Mouse (Mus musculus) myocyte (in vitro differentiated cells): ENCODE measurements around the gene Fut4.

ENCODE experiments used
- MYOG ChIP-seq, 3 experiments: IDR thresholded peaks; one replicate each; pipeline ENCODE4 v1.6.1; 2011; ENCODE audit warnings: control low read depth in 2 of 3, low read depth in 2 of 3, mild to moderate bottlenecking in 2 of 3; ENCODE audit not compliant: insufficient read length in 2 of 3, control insufficient read depth in 1 of 3, insufficient read depth in 1 of 3
- POLR2A ChIP-seq: IDR thresholded peaks from one replicate; pipeline ENCODE4 v1.6.1; 2011; ENCODE audit warnings: low read depth, mild to moderate bottlenecking, control low read depth, moderate library complexity; ENCODE audit not compliant: insufficient read length
- POLR2AphosphoS2 ChIP-seq: IDR thresholded peaks from one replicate; pipeline ENCODE4 v1.6.1; 2011; ENCODE audit warnings: low read depth, control low read depth; ENCODE audit not compliant: insufficient read length
- REST ChIP-seq: IDR thresholded peaks from one replicate; pipeline ENCODE4 v1.6.1; 2011; ENCODE audit warnings: mild to moderate bottlenecking, control low read depth, moderate library complexity; ENCODE audit not compliant: insufficient read depth, insufficient read length
- USF1 ChIP-seq: IDR thresholded peaks from one replicate; pipeline ENCODE4 v1.6.1; 2011; ENCODE audit warnings: low read depth, mild to moderate bottlenecking, control low read depth, moderate library complexity

DNA sequence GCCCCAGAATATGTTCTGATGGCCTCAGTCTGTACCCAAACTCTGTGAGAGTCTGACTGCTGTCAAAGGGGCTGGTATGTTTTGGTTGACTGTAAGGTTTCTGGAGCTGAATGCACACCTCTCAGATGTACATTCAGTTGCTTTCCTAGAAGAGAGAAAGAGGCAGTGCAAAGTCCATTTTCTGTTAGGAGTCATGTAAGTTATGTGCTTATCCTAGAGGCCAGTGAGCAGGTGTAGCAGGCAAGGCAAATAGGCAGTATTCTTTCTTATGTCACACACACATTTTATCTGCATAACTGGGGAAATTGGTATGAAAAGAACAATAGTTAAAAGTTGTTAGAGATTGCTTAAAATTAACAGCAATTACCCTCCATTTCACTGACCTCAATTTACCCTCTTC is 1.8 kb upstream of the Fut4 start:
- TF ChIP-seq POLR2AphosphoS2 (no peak), USF1 (no peak), MYOG (IDR thresholded peaks at IDR 0.05; ENCODE audit: control insufficient read depth in 1 of 3, insufficient read depth in 1 of 3, insufficient read length in 2 of 3, low read depth in 2 of 3) (no peak), POLR2A (no peak), REST (no peak)
